Mouse (Mus musculus): ENCODE data around the gene Ly86. TPM values are rescaled to one million over a fixed set of nuclear protein-coding genes. Genes with fewer than 3 reads are reported as not detected.

Gene Ly86
- polyA plus RNA-seq (2015; fragmentation: Nextera tagmentation; extraction: Ambion mirVana), result 4.3 and 5.3 TPM in 2 replicates

DNA sequence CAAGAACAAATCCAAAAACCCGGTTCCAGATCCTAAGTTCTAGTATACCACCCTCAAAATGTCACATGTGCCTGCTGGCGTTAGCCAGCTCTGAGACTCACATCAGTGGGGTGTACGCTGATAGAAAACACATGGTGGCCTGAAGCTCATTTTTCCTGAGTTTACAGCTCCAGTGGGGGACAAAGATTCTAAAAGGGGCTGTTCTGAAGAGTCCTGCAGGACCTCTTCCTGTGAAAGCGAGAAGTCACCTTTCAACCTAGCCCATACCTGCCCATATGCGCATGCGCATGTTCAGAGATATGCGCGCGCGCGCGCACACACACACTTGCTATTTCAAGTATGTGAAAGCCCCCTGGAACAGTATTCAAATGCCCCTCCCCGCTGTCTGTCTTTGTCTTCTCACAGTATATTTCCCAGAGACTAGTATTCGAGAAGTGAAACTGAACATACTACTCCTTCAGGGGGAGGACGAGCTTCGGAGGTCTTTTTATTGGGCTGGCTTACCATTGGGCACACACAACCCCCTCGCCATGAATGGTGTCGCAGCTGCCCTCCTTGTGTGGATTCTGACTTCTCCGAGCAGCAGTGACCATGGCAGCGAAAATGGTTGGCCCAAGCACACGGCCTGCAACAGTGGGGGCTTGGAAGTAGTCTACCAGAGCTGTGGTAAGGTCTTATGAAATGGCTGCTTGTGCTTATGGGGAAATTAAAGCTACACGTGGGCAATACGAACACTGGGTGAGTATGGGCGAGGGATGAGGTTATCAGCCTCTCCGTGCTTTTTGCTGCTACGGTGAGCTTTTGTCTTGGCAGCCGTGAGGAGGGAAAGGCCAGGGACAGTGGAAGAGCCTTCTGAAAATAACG, at the start of gene Ly86:
Gene Ly86 (plus strand): TSS at position 300 of the 864 bp plus-strand sequence.
- no peak within 1 kb of the TSS for H3K9ac ChIP-seq (replicated peaks; ENCODE audit: low read depth, low read length)
- H3K27ac ChIP-seq (ENCODE audit: low read length), result no peak within 1 kb of the TSS
- WGBS, result 91% methylated on average over 28 of the region's 28 CpGs
- no peak for ATAC-seq
- H3K9me3 ChIP-seq (ENCODE audit: control insufficient read depth, low read length), result no peaks in the 10 kb centered on the region
- no peaks in the 10 kb centered on the region for H3K27me3 ChIP-seq (replicated peaks; ENCODE audit: control insufficient read depth, insufficient read depth, low read length)
- H3K36me3 ChIP-seq (ENCODE audit: control insufficient read depth, insufficient read depth), result no peaks in the 10 kb centered on the region
- H3K4me2 ChIP-seq (ENCODE audit: low read length), result no peak within 1 kb of the TSS
- no peaks in the 10 kb centered on the region for H3K4me1 ChIP-seq (replicated peaks; ENCODE audit: control insufficient read depth, insufficient read depth, low read length)
- no peak within 1 kb of the TSS for H3K4me3 ChIP-seq (replicated peaks; ENCODE audit: low read length)

DNA sequence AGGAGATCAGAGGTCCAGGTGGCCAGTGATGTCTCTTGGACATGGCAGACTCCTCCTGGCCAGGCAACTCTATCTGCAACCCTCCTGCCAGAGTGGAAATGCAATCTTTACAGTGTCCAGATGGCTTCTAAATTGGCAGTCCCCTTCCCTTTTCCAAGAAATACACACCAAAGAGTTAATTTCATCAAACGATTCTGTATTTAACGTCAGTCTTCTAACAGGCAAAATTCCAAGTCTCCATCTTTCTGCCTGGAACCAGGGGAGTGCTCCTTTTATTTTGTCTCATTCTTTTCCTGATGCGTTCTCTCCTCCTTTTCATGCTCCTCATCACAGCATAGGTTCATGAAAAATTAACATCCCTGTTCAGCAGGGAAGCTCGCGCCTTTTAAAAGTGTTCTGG, 47.1 kb upstream of the Ly86 start:
- 36% methylated on average over 5 of the region's 5 CpGs for WGBS

DNA sequence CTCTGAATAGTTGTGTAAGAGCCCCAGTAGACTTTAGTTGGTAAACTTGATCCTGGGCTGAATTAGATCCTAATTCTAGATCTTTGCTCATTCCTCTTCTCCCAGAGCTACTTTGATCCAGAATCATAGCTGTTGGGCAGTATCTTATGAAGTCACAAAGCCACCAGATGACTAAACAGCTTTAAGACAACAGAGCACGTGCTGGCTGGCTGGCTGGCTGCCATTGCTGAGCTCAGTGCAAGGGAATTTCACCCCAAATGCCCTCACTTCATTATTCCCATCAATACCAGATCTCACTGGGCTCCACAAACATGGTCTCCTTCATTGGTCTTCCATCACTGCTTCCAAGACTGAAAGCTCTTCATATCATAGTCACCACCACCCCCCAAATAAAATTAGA, 46.2 kb upstream of the Ly86 start:
- 24% methylated on average over 1 of the region's 1 CpGs for WGBS
- H3K9ac ChIP-seq (replicated peaks; ENCODE audit: low read depth, low read length), result no peak overlapping the region

More for the DNA sequence above, 47.1 kb upstream of the Ly86 start:
- no peaks in the 10 kb centered on the region for H3K36me3 ChIP-seq (ENCODE audit: control insufficient read depth, insufficient read depth)
- H3K27me3 ChIP-seq (replicated peaks; ENCODE audit: control insufficient read depth, insufficient read depth, low read length), result no peaks in the 10 kb centered on the region
- H3K4me3 ChIP-seq (replicated peaks; ENCODE audit: low read length), result no peak overlapping the region
- H3K4me2 ChIP-seq (ENCODE audit: low read length), result no peak overlapping the region
- H3K27ac ChIP-seq (ENCODE audit: low read length), result 0 out of 2 replicates have a peak overlapping the region, but pooled peaks have one; percentile 20
- ATAC-seq, result no peak
- no peak overlapping the region for H3K9ac ChIP-seq (replicated peaks; ENCODE audit: low read depth, low read length)
- no peaks in the 10 kb centered on the region for H3K9me3 ChIP-seq (ENCODE audit: control insufficient read depth, low read length)
- peaks cover 2% of the 10 kb centered on the region; the same call in 1 of the 2 replicates for H3K4me1 ChIP-seq (replicated peaks; ENCODE audit: control insufficient read depth, insufficient read depth, low read length)

DNA sequence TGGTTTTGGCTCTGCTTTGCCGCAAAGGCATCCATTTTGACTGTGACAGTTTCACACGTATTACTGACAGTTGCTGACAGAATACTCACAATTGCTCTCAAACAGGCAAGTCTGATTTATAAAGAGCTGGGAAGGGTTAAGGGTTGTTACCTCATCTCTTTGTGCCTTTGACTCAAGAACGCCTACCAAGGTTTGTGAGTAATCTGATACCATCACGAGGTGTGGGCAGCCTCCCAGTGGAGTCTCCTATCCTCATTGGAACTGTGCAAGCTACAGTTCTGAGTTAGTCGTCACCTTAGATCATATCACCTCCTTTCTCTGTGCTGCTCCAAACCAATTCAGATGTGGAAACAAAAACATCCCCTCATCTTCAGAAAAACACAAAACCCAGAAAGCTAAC, 42.1 kb upstream of the Ly86 start:
- H3K9me3 ChIP-seq (ENCODE audit: control insufficient read depth, low read length), result no peaks in the 10 kb centered on the region
- no peak overlapping the region for H3K4me3 ChIP-seq (replicated peaks; ENCODE audit: low read length)
- WGBS, result 58% methylated on average over 5 of the region's 5 CpGs
- H3K36me3 ChIP-seq (ENCODE audit: control insufficient read depth, insufficient read depth), result no peaks in the 10 kb centered on the region
- no peak overlapping the region for H3K27ac ChIP-seq (ENCODE audit: low read length)
- no peak overlapping the region for H3K9ac ChIP-seq (replicated peaks; ENCODE audit: low read depth, low read length)
- ATAC-seq, result no peak
- H3K27me3 ChIP-seq (replicated peaks; ENCODE audit: control insufficient read depth, insufficient read depth, low read length), result no peaks in the 10 kb centered on the region
- no peak overlapping the region for H3K4me2 ChIP-seq (ENCODE audit: low read length)
- peaks cover 2% of the 10 kb centered on the region; the same call in 1 of the 2 replicates for H3K4me1 ChIP-seq (replicated peaks; ENCODE audit: control insufficient read depth, insufficient read depth, low read length)

More for the DNA sequence above, 46.2 kb upstream of the Ly86 start:
- Histone ChIP-seq H3K4me2 (ENCODE audit: low read length) (no peak overlapping the region), H3K4me3 (replicated peaks; ENCODE audit: low read length) (no peak overlapping the region), H3K36me3 (ENCODE audit: control insufficient read depth, insufficient read depth) (no peaks in the 10 kb centered on the region), H3K27me3 (replicated peaks; ENCODE audit: control insufficient read depth, insufficient read depth, low read length) (no peaks in the 10 kb centered on the region), H3K4me1 (replicated peaks; ENCODE audit: control insufficient read depth, insufficient read depth, low read length) (peaks cover 2% of the 10 kb centered on the region; the same call in 1 of the 2 replicates), H3K9me3 (ENCODE audit: control insufficient read depth, low read length) (no peaks in the 10 kb centered on the region), H3K27ac (ENCODE audit: low read length) (no peak overlapping the region)
- no peak for ATAC-seq

DNA sequence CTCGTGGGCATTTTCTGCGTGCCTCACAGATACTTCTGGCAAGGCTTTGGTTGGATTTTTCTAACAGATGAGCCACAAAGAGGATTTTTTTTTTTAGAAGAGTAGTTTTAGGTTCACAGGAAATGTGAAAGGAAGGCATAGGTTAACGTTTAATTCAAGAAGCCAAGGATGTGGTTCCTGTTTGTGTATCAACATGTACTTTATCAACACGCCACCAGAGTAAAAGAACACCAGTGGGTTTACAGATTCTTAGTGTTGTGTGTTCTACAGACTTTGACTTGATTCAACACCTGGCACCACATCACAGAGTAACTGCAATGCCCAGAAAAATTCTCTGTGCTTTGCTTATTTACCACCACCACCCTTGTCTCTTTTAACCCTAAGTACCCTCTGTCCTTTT, 37.0 kb upstream of the Ly86 start:
- H3K4me1 ChIP-seq (replicated peaks; ENCODE audit: control insufficient read depth, insufficient read depth, low read length), result peaks cover 23% of the 10 kb centered on the region
- H3K4me3 ChIP-seq (replicated peaks; ENCODE audit: low read length), result no peak overlapping the region
- WGBS, result 82% methylated on average over 4 of the region's 4 CpGs
- H3K27me3 ChIP-seq (replicated peaks; ENCODE audit: control insufficient read depth, insufficient read depth, low read length), result no peaks in the 10 kb centered on the region
- no peak overlapping the region for H3K4me2 ChIP-seq (ENCODE audit: low read length)
- no peak overlapping the region for H3K9ac ChIP-seq (replicated peaks; ENCODE audit: low read depth, low read length)
- ATAC-seq, result no peak
- H3K9me3 ChIP-seq (ENCODE audit: control insufficient read depth, low read length), result no peaks in the 10 kb centered on the region
- no peak overlapping the region for H3K27ac ChIP-seq (ENCODE audit: low read length)
- H3K36me3 ChIP-seq (ENCODE audit: control insufficient read depth, insufficient read depth), result no peaks in the 10 kb centered on the region

DNA sequence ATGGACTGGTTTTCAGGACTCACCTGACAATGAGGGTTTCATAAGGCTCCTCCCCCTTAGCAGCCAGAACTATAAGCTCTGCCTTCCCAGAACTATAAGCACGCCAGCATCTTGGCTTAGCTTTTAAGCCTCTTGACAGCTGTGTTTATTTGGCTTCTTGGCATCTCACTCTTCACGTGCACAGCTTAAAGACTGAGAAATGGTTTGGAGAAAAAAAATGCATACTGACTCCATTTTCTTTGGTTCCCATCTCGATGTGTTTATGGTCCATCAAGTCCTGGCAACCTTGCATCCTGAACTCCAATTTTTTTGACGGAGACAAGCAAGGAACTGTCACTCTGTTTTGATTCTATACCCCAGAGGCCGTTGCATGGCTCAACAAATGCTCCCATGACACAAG, 35.7 kb upstream of the Ly86 start:
- Histone ChIP-seq H3K4me1 (replicated peaks; ENCODE audit: control insufficient read depth, insufficient read depth, low read length) (peaks cover 25% of the 10 kb centered on the region), H3K9ac (replicated peaks; ENCODE audit: low read depth, low read length) (no peak overlapping the region), H3K36me3 (ENCODE audit: control insufficient read depth, insufficient read depth) (no peaks in the 10 kb centered on the region), H3K27ac (ENCODE audit: low read length) (no peak overlapping the region), H3K4me2 (ENCODE audit: low read length) (no peak overlapping the region), H3K4me3 (replicated peaks; ENCODE audit: low read length) (no peak overlapping the region), H3K9me3 (ENCODE audit: control insufficient read depth, low read length) (no peaks in the 10 kb centered on the region), H3K27me3 (replicated peaks; ENCODE audit: control insufficient read depth, insufficient read depth, low read length) (no peaks in the 10 kb centered on the region)
- 44% methylated on average over 5 of the region's 5 CpGs for WGBS
- no peak for ATAC-seq

DNA sequence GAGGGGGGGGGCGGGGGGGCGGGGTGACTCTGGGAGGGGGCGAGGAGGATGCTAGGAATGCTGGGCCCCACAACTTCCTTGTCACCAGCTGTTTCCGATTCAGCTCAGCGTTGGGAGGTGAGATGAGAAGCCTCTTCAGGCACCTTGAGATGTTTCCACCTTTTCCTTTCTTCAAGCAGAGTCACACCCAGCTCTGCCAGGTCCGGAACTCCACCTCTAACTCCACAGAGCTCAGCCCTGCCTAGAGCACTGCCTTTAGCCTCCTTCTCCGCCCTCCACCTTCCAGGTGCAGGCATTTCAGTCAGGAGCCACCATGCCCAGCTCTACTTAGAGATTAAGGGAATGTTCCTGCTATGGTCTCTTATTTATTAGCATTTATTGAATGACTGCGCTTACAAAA, 34.7 kb upstream of the Ly86 start:
- no peaks in the 10 kb centered on the region for H3K9me3 ChIP-seq (ENCODE audit: control insufficient read depth, low read length)
- WGBS, result 62% methylated on average over 8 of the region's 8 CpGs

DNA sequence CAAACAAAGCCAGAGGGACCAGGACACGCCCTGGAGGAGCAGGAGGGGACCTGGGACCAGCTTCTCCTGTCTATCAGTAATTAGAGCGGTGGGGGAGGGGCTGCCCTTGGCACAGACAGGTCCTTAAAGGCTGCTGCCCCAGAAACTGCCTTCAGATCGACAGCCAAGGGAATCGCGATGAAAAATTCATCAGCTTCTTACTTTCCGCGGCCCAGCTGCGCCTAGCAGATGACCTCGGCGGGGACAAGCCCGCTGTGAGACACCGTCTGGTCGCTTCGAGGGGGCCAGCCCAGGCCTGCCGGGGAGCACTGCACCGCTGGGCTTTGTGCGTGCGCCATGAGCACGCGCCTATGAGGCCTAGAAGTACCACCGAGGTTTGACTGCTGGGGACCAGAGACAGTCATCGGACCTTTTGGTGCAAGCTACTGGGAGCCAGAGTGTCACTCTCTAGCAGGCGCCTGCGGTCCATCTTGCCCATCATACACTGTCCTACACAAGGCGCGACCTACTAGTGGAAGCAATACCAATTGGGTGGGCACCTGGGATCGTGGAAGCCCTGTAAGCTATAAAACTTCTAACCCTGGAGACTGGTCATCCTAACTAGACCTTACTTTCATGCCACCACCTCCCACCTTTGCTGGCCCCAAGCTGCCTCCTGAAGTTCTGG, 33.3 kb upstream of the Ly86 start:
- Histone ChIP-seq H3K4me3 (replicated peaks; ENCODE audit: low read length) (peak overlapping the region; percentile 38), H3K27me3 (replicated peaks; ENCODE audit: control insufficient read depth, insufficient read depth, low read length) (no peaks in the 10 kb centered on the region), H3K9me3 (ENCODE audit: control insufficient read depth, low read length) (no peaks in the 10 kb centered on the region), H3K4me2 (ENCODE audit: low read length) (peak overlapping the region; percentile 57), H3K27ac (ENCODE audit: low read length) (peak overlapping the region; percentile 84), H3K36me3 (ENCODE audit: control insufficient read depth, insufficient read depth) (no peaks in the 10 kb centered on the region), H3K4me1 (replicated peaks; ENCODE audit: control insufficient read depth, insufficient read depth, low read length) (peaks cover 25% of the 10 kb centered on the region), H3K9ac (replicated peaks; ENCODE audit: low read depth, low read length) (peak overlapping the region; percentile 33)
- WGBS, result 14% methylated on average over 27 of the region's 27 CpGs
- ATAC-seq, result peak; percentile 59

More for the DNA sequence above, 34.7 kb upstream of the Ly86 start:
- no peaks in the 10 kb centered on the region for H3K36me3 ChIP-seq (ENCODE audit: control insufficient read depth, insufficient read depth)
- no peak overlapping the region for H3K9ac ChIP-seq (replicated peaks; ENCODE audit: low read depth, low read length)
- no peak overlapping the region for H3K27ac ChIP-seq (ENCODE audit: low read length)
- ATAC-seq, result no peak
- H3K4me2 ChIP-seq (ENCODE audit: low read length), result no peak overlapping the region
- no peak overlapping the region for H3K4me3 ChIP-seq (replicated peaks; ENCODE audit: low read length)
- no peaks in the 10 kb centered on the region for H3K27me3 ChIP-seq (replicated peaks; ENCODE audit: control insufficient read depth, insufficient read depth, low read length)
- peaks cover 25% of the 10 kb centered on the region for H3K4me1 ChIP-seq (replicated peaks; ENCODE audit: control insufficient read depth, insufficient read depth, low read length)

DNA sequence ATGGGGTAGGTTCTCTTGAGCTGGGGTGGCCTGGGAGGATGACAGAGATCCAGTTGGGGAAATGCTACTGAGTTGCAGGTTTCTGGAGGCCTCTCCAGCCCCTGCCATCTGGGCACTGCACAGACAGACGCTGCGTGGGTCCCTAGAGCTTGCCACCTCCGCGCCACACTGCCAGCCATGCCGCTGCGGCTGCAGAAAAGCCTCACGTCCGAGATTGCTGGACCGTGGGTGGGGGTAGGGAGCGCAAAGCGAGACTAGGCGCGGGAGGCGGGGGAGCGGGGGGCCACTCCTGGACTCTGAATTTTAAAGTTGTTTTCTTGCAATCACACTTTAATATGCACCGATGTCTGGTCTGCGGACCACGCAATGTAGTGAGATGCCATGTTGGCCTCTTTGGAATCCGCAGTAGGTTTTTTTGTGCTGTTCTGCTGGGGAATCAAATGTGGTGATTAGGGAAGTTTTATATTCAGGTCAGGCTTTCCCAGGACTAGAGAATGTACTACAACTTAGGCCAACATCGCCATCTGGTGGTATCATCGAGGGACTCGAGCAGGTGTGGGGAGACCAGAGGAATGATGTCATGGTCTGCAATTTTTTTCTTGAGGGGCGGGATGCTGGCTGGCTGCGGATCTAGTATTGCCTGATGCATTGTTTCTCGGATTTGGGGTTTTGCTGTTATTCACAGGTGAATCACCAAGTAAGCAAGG, 32.6 kb upstream of the Ly86 start:
- 1% methylated on average over 25 of the region's 25 CpGs for WGBS
- H3K27me3 ChIP-seq (replicated peaks; ENCODE audit: control insufficient read depth, insufficient read depth, low read length), result no peaks in the 10 kb centered on the region

More for the DNA sequence above, 32.6 kb upstream of the Ly86 start:
- peak; percentile 96 for ATAC-seq
- H3K36me3 ChIP-seq (ENCODE audit: control insufficient read depth, insufficient read depth), result no peaks in the 10 kb centered on the region
- no peaks in the 10 kb centered on the region for H3K9me3 ChIP-seq (ENCODE audit: control insufficient read depth, low read length)
- H3K4me1 ChIP-seq (replicated peaks; ENCODE audit: control insufficient read depth, insufficient read depth, low read length), result peaks cover 25% of the 10 kb centered on the region
- peak overlapping the region; percentile 84 for H3K27ac ChIP-seq (ENCODE audit: low read length)
- peak overlapping the region; percentile 38 for H3K4me3 ChIP-seq (replicated peaks; ENCODE audit: low read length)
- peak overlapping the region; percentile 51 for H3K9ac ChIP-seq (replicated peaks; ENCODE audit: low read depth, low read length)
- H3K4me2 ChIP-seq (ENCODE audit: low read length), result peak overlapping the region; percentile 57

Measured in forebrain, embryonic 16.5 days (tissue).